Mouse (Mus musculus) gastrocnemius, postnatal 25 days (tissue): ENCODE measurements around the gene Serpina6. TPM values are rescaled to one million over a fixed set of nuclear protein-coding genes. Genes with fewer than 3 reads are reported as not detected.

Source experiments
- DNase-seq: peaks from one replicate; pipeline ENCODE4 v3.0.0; 2022
- total RNA-seq, 2 experiments: library from RNA; stranded (reverse); gene quantifications; 1 replicate in 1 of 2; 2 replicates in 1 of 2; pipeline ENCODE4 v1.2.3; 2021

The Serpina6 gene
- total RNA-seq, 2 experiments from 2014 or later: not detected

- DNase-seq: no peak
Measured at GRCm38 (mm10) chr12:103655123-103656044, 1.6 kb downstream of the Serpina6 start.

GRCm38 (mm10) chr12:103653836-103654235, 3.2 kb downstream of the Serpina6 start:
- DNase-seq: no peak

- no peak for DNase-seq
Measured at GRCm38 (mm10) chr12:103646314-103646713, 10.7 kb downstream of the Serpina6 start.

GRCm38 (mm10) chr12:103644601-103645000, 12.4 kb downstream of the Serpina6 start:
- no peak for DNase-seq

- no peak for DNase-seq
Measured at GRCm38 (mm10) chr12:103643818-103644217, 13.2 kb downstream of the Serpina6 start.

DNA sequence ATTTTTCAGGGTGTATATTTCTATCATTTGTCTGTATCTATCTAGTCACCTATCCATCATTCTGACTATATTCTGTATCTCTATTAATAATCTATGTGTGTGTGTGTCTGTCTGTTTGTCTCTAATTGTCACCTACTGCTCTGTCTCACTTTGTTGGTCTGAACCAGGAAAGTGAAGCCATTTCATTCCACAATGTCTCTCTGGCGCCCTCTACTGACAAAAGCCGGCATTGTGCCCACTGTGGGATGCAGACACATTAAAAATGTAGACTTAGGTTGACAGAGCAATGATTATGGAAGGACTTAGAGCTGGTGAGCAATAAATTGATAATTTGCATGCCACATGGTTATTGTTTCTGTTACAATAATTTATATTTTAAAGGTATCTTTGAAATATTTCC, 13.7 kb downstream of the Serpina6 start:
- DNase-seq: no peak

- DNase-seq: no peak
Measured at GRCm38 (mm10) chr12:103635846-103636245, 21.2 kb downstream of the Serpina6 start.

- no peak for DNase-seq
Measured at GRCm38 (mm10) chr12:103634430-103634829, 22.6 kb downstream of the Serpina6 start.

GRCm38 (mm10) chr12:103631203-103631612, 25.8 kb downstream of the Serpina6 start, which contains the start of gene Serpina10:
Serpina10 (minus strand) TSS chr12:103631444.
- no peak for DNase-seq

DNA sequence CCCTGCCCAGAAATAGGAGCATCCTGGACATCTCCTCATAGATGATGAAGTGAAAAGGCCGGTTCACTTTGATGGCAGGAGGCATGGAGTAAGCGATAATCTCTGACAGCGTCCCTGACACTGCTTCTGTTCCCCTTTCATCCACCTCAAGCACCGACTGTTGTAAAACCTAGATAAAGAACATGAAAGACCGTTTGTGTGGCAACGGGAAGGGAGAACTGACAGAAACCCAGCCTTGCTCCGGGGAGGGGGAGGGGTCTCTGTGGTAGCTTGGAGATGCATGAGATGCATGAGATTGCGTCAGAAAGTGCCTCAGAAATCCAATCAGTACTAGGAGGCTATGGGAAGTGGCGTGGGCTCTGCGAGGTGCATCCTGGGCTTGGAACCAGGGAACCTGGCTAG, 40.2 kb downstream of the Serpina6 start:
- DNase-seq: no peak

GRCm38 (mm10) chr12:103615734-103616133, 41.3 kb downstream of the Serpina6 start:
- DNase-seq: no peak

GRCm38 (mm10) chr12:103615141-103615540, 41.9 kb downstream of the Serpina6 start:
- DNase-seq: no peak

DNA sequence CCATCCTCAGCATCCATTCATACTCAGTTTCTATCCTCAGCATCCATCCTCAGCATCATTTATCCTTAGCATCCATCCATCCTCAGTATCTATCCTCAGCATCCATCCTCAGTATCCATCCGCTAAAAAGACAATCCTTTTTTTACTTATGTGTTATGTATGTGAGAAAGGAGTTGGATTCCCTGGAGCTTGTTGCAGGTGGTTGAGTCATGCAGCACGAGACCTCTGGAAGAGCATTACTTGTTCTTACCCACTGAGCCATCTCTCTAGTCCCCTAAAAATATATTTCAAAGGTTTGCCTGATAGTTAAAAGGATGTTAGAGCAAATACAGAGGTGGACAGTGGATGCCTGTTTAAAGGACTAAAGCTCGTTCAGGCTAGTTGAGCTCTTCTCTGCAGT, 55.2 kb downstream of the Serpina6 start:
- no peak for DNase-seq

- no peak for DNase-seq
Measured at GRCm38 (mm10) chr12:103600364-103600763, 56.6 kb downstream of the Serpina6 start.

- DNase-seq: no peak
Measured at GRCm38 (mm10) chr12:103598411-103598810, 58.6 kb downstream of the Serpina6 start.

Other genes starting within 250 kb of the Serpina6 start
- gene 9330161L09Rik, start 249.4 kb downstream of the Serpina6 start, total RNA-seq: under 1 TPM; 0.46 to 0.74 TPM
- 10 to 100 TPM; 54.4 to 59.7 TPM for gene Ddx24, start 231.4 kb downstream of the Serpina6 start, total RNA-seq
- gene Ifi27, start 223.0 kb downstream of the Serpina6 start, total RNA-seq: 10 to 100 TPM; 62.8 to 80.9 TPM
- gene Ifi27l2a, start 213.5 kb downstream of the Serpina6 start, total RNA-seq: 10 to 100 TPM in 1 of 2 experiments, 1 to 10 TPM in 1; 6.4 to 44.3 TPM
- not detected for gene Ifi27l2b, start 200.0 kb downstream of the Serpina6 start, total RNA-seq
- under 1 TPM; 0.29 to 0.33 TPM for gene Ppp4r4, start 124.9 kb downstream of the Serpina6 start, total RNA-seq
- gene Serpina10, start 25.8 kb downstream of the Serpina6 start, total RNA-seq: not detected
- gene Serpina16, start 18.9 kb upstream of the Serpina6 start, total RNA-seq: not detected
- not detected for gene Serpina1f, start 38.3 kb upstream of the Serpina6 start, total RNA-seq
- gene Serpina1d, start 116.4 kb upstream of the Serpina6 start, total RNA-seq: not detected
- gene Serpina1b, start 173.2 kb upstream of the Serpina6 start, total RNA-seq: not detected
- not detected for gene Serpina1a, start 206.3 kb upstream of the Serpina6 start, total RNA-seq
- gene Serpina1c, start 247.7 kb upstream of the Serpina6 start, total RNA-seq: not detected